Mouse (Mus musculus) G1E-ER4 (cell line): ENCODE results near the gene Kpna3. TPM values are rescaled to one million over a fixed set of nuclear protein-coding genes. Genes with fewer than 3 reads are reported as not detected.

Experiments
- GATA1 ChIP-seq: IDR thresholded peaks from one replicate; pipeline ENCODE4 v1.8.0; 2012; ENCODE audit warnings: low read length, inconsistent platforms
- polyA plus RNA-seq: library from polyadenylated mRNA; stranded (reverse); fragments of >175 nt; gene quantifications from 2 replicates; pipeline ENCODE4 v1.2.3, GENCODE M21; 2012

The Kpna3 gene
- polyA plus RNA-seq = 10.1 and 13.5 TPM in 2 replicates

DNA sequence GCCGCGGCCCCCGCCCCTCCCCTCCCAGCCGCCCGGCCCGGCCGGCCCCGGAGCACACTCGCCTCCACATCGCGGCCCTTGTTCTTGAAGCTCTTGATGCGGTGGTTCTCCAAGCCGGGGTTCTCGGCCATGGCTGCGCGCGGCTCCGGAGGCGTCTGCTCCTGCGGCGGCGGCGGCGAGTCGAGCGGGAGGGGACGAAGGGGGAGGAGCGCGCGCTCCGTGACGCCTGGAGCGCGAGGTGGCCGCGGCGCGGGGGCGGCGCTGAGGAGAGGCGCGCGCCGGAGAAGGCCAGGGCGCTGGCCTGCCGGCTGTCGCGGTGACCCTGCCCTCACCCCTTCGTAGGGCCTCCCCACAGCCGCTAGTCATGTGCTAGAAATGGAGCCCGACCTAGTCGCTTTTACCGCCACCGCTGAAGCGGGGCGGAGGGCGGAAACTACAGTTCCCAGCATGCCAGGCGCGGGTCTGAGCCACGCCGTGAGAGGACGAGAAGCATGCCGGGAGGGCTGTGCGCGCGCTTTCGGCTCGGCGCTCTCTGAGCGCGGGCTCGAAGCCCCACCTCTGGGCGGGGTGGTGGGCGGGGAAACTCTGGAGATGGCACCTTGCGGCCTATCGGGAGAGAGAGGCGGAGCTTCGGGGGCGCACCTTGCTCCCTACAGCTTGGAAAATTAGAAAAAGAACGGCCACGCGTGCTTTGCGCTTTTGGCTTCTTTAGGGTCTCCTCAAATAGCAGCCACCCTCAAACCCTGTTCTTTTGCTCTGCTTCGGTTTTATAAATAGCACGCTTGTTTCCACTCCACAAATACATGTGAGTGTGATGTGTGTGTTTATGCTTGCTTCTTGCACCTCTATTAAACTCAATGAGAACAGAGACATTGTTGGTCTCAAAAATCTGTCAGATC, at the start of gene Kpna3:
TSS of gene Kpna3 (minus strand) at position 214 of the 899 bp plus-strand sequence.
- no peak for TF ChIP-seq GATA1

DNA sequence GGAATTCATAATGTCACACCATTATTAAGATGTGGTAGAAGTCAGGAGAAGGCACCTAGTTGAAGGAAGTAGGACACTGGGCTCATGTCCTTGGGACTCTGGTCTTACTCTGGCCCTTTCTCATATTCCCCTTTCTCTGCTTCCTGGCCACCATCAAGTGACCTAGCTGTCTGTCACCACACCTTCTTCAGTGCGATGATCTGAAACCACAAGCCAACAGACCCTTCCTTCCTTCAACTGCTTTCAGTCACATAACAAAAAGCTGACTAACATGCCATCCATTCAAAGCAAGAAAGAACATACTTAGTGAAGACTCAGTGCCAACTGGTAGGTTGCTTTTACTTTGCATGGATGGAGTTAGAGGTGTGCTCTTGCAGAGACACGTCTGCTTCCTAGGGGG, 20.7 kb upstream of the Kpna3 start:
- no peak for TF ChIP-seq GATA1

DNA sequence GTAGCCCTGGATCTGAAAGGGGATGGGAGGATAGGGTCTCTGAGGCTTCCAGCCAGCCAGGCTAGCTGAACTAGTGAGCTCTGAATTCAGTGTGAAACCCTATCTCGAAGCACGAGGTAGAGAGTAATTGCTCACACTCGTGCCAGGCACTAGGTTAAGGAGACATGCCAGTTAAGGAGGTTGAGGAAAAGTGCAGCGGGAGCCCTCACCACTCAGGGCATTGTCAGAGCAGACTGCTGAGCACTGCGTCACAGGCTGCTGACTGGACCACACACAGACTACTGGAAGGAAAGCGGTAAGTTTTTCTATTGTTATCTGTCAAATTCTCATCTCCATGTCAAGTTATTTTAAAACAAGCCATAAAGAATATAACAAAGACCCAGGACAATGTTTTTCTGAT, 17.8 kb upstream of the Kpna3 start:
- TF ChIP-seq GATA1 = no peak

DNA sequence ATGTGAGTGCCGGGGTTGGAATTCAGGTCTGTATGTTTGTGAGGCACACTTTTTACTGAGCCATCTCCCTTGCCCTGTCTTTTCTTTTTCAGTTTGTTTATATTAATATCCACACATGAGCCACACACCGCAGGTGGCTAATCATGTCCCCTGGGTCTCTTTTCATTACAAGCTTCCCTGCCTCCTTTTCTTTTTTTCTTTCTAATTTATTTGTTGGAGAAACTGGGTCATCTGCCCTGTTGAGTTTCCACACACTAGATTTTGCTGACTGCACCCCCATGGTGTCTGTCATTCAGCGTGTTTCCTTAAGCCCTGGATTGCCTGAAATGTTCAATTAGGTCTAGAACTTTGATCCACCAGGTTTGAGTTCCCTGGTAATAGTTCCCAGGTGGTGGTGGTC, 15.9 kb upstream of the Kpna3 start:
- no peak for TF ChIP-seq GATA1

DNA sequence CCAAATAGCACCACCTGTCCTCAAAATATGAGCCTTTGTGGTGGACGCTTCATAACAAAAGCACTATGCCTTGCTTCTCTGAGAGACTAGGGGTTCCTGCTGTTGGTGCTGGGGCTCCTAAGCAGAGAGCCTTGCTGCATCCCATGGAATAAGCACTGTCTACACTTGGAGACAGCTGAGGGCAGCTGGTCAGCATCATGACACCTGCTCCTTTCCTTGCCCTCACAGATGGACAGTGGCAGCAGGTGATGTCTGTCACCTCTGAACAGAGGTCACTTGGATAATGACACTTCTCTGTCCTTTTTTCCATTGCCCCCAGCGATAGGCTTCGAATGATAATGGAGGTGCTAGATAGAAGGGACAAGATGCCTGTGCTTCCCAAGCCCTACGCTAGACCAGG, 13.4 kb upstream of the Kpna3 start:
- TF ChIP-seq GATA1 = no peak

DNA sequence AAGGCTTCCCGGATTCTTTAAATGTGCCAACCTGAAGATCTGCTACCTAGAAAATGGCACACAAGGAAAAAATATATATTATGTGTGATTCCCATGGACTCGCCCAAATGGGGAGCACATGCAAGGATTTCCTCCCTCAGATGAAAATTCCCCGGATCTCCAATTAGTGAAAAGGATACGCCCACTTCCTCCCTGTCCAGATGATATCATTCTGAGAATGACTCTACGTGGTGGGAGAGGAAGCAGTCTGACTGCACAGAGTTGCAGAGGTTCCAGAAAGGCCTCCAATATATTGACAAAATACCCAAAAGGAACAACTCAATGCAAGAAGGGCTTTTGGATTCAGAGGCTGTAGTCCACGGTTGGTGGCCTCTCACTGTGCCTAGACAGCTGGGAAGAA, 12.8 kb upstream of the Kpna3 start:
- TF ChIP-seq GATA1 = no peak

DNA sequence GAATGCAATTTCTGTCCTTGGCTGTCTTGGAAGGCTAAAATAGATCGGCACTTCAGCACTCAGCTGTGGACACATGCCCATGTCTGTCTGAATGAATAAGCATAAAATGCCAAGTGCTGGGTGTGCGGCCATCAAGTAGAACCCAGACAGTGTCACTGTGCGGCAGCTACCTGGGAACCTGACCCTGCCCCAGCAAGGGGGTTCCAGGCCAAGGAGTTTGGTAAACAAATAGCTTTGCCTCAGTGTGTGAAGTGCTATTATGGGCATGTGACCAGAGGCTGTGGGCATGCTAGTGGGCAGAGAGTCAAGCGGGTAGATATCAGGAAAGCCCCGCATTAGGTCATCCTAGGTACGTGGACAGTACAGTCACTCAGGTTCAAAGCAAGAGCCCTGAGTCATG, 8.1 kb upstream of the Kpna3 start:
- TF ChIP-seq GATA1 = no peak

DNA sequence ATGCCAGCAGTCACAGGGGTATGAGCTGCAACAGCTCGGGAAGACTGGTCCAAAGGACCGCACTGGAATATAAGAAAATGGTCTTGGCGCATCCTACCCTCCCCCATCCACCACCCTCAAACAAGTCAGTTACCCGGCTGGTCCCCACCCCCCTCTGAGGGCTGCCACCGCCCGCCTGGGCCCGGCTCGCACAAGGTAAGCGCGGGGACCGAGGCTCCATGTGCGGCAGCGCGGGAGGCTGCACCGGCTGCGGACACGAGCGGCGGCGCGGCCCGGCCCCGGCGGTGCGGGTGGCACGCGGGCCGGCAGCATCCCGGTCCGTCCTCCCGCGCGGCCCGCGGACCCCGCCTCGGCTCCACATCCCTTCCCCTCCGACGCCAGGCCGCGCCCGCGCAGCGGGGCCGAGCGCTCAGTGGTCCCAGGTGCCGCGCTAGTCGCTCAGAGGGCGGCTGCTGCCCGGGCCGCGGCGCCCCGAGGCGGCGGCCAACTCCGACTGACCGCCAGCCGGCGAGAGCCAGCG, 473 bp downstream of the Kpna3 start:
- no peak for TF ChIP-seq GATA1

DNA sequence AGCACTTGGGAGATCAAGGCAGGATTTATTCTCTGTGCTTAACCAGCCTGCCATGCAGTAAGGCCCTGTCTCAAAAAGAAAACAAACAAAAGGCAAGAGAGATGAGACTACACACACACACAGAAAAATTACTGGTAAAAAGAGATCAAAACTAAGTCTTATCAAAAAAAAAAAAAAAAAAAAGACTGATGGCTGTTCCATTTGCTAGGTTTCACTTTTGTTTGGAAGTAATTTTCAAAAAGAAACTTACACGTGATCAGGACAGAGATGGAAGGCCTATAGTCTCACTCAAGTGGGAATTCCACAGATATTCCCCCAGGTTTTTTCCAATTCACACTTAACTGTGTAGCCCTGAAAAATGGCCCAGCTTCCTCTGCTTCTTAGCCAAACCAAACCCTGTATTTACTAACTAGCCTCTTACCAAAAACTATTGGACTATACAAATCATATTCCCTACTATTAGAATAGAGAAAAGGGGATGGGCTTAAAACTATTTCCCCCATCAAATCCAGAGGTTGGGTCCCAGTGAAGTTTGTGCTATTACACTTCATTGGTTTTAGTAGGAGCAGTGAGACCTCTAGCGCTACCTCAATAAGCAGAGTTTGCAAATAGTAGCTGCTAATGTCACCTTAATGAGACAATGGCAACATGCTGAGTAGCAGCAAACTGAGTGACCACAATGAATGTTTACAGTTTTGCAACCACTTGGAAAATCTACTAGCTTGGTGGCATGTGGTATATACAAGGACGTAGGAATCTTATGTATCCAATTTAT, 1.3 kb downstream of the Kpna3 start:
- no peak for TF ChIP-seq GATA1

DNA sequence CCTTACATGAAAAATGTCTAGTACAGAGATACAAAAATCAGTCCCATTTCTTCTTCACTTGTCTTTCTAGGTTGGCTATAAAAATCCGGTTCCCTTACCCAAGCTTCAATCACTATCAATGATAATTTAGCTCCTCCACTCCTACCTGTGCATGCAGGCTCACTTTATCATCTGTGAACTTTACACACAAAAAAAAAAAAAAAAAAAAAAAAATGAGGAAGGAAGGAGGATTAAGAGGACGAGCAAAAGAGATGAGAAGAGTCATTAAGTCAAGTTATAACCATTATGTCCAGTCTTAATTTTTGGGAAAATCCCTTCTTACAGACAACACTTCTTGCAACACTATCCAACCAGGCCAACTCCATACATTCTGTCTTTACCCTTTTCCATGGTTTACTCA, 2.8 kb downstream of the Kpna3 start:
- no peak for TF ChIP-seq GATA1

DNA sequence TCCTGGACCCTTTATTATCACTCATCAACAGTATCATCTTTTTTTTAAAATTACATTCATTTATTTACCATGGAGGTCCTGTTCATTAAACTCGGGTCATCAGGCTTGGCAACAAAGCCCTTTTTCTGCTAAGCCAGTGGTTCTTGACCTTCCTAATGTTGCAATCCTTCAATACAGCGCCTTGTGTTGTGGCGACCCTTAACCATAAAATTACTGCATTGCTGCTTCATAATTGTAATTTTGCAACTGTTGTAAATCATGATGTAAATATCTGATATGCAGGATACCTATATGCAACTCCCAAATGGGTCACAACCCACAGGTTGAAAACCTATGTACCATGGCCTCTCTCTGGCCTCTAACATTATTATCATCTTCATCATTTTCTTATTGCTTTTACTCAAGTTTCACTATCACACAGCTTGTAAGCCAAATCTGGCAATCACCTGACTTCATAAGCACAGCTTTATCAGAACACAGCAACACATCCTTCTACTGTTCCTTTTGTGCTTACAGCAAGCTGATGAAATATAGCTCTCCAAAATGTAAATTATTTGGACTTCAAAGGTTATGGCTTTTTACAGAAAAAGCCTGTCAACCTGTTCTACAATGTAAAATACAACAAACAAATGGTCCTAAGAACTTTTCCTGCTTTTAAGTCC, 11.4 kb downstream of the Kpna3 start:
- no peak for TF ChIP-seq GATA1

DNA sequence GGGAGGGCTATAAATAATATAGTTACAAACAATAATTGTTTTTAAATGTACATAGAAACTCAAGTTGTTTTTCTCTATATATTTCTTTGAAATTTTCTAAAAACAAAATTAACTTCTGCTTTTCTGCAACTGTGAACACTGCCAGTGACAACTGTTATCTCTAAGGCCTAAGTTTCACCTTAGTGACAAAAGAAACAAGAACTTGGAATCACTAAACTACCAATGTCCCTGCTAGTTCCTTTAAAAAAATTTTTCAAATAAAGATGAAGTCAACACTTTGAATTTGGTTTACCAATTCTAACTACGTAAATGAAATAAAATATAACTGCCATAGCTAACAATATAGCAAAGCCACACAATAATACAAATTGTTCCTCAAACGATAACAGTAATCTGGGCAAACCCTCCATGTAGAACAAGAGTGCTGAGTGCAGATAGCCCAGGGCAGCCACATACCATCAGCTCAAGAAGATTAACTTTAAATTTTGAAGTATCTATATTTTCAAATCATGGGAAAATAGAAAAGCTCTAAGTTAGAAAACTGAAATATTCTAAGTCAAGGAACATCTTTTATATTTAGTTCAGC, 14.5 kb downstream of the Kpna3 start:
- no peak for TF ChIP-seq GATA1

DNA sequence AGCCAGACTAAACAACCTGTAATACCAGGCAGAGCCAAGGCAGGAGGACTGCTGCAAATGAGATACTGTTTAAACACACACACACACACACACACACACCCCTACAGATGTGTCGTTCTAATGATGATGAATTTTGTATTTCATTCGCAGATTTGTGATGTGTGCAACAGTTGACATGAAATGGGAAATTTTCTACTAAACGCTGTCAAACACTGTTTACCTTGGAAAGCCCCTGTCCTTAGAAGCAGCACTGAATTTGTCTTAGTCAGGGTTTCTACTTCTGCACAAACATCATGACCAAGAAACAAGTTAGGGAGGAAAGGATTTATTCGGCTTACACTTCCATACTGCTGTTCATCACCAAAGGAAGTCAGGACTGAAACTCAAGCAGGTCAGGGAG, 24.0 kb downstream of the Kpna3 start:
- no peak for TF ChIP-seq GATA1

DNA sequence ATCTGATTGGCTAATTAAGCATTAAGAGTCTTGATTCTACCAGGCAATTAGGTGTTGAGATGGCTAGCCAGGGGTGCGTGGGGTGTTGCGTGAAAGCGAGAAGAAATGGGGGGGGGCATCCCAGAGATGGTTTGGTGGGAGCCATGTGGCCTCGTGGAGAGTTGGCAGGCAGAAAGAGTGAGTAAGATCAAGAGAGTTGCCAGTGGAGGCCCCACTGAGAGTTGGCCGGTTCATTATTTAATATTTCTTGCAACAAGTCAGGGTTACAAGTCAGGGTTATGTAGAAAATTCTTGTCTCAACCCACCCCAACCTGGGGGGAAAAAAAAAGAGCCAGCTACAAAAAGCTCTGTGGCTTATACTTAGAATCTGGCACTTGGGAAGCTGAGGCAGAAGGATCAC, 24.4 kb downstream of the Kpna3 start:
- TF ChIP-seq GATA1 = no peak

DNA sequence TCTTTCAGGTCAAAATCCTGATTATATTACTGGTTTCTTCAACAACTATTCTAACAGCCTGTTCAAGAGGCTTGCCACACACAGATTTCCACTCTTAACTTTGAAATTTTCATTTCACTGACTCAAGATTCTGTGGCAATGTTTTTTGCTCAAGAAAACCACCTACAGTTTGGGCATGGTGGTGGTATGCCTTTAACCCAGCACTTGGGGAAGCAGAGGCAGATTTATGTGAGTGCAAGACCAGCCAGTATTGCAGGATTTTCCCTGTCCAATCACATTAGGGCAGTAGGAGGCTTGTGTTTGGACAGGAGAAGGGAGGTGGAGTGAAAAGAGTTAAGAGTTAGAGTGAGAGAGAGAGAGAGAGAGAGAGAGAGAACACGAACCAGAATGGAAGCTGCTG, 24.9 kb downstream of the Kpna3 start:
- TF ChIP-seq GATA1 = no peak

DNA sequence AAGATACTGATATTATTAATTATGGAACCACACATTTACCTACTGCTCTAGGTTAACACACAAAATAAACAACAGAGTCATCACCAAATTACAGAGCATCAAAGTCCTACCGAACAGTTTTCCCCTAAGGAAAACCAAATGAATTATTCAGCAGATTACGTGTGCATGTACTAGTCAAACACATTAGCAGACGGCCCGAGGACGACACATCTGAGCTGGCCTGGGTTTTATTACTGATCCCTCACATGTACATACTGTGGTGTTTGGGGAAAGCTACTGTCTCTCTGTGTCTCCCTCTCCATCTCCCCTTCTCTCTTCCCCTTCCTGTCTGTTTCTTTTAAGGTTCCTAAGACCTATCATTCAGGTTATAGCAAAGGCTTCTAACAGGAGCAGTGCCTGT, 25.5 kb downstream of the Kpna3 start:
- no peak for TF ChIP-seq GATA1
